Mouse (Mus musculus) olfactory bulb, adult 2 months (tissue): ENCODE measurements at regions not wholly inside any gene's neighbourhood (a gene's known extent, or its start where the extent isn't known, plus 50 kb on each side); places are given as distances from the start of the nearest gene placed in this dataset.

Experiments
- CTCF ChIP-seq: fragments of 200-500 bp; IDR thresholded peaks from 2 replicates; pipeline ENCODE4 v1.5.1; 2012; ENCODE audit warnings: low read depth, mild to moderate bottlenecking, low read length, moderate library complexity; ENCODE audit not compliant: insufficient read depth
- POLR2A ChIP-seq: fragments of 200-500 bp; IDR thresholded peaks from 2 replicates; pipeline ENCODE4 v1.6.1; 2012; ENCODE audit warnings: mild to moderate bottlenecking, low read depth, low read length, moderate library complexity; ENCODE audit not compliant: insufficient read depth

DNA sequence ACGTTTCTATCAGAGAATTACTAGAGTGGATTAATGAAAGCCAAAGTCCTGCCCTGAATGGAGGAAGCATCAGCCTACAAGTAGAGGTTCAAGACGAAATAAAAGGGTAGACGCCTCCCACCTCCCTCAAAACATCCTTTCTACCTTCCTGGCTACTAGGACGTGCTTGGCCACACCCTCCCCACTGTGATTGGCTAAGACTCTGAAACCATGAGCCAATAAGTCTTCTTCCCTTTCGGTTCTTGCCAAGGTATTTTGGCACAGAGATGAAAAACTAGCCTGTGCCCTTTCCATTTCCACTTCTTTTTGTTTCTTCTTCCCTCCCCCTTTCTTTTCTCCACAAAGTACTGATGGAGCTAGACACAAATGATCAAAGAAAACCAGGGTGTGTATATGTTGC is 160.3 kb upstream of the Prickle1 start:
- no peak for TF ChIP-seq POLR2A
- TF ChIP-seq CTCF: no peak
